Mouse (Mus musculus) ES-Bruce4 (cell line): ENCODE measurements around the gene Olfr1218.

Source experiments
- CTCF ChIP-seq: IDR thresholded peaks from one replicate; pipeline ENCODE4 v1.8.1; 2011; ENCODE audit warnings: low read depth, low read length
- EP300 ChIP-seq: IDR thresholded peaks from 2 replicates; pipeline ENCODE4 v1.6.1; 2011; ENCODE audit warnings: low read depth, low read length; ENCODE audit not compliant: insufficient read depth

DNA sequence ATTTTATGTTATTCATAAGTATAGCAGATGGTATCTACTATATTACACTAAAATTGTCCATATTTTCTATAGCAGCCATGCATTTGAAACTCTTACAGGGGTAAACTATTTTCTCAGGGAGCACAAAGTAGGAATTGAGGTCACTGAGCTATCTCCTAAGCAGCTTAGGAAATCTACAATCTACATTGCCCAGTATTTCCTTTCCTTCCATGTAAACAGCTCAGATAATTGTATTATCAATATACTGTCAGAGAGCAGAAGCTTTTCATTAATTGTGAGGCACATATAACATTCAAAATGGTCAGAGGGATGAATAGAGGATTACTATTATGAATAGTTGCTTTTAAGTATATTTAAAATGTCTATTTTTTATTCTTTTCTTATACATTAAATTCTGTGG is 20.5 kb upstream of the Olfr1218 start:
- no peak for TF ChIP-seq EP300
- TF ChIP-seq CTCF: no peak
